Mouse (Mus musculus): ENCODE measurements around the gene Slc35f5.
A peak's percentile ranks its signal among the peaks of the same experiment; 100 is the strongest.

The Slc35f5 gene

GRCm38 (mm10) chr1:125575458-125576114, 15.2 kb downstream of the Slc35f5 start:
- no peak for DNase-seq

DNA sequence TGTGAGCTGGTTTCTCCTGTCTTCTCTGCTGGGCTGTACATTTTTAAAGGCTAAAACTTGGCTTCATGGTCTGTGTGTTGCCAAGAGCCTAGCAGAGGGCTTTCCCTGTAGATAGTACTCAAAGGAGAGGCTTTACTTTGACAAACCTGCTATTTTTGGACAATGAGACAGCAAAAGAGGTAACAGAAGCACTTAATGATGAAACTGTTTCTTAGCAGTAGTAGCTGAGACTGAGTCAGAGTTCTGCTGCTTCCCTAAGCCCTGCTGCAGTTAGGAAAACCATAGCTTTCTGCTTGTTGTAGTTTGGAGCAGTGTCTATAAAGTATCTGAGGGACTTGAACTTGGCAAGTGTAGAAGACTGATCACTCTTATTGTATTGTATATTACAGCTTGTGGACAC, 16.6 kb downstream of the Slc35f5 start:
- DNase-seq = no peak

- no peak for DNase-seq
Observed at GRCm38 (mm10) chr1:125578091-125578490, 17.7 kb downstream of the Slc35f5 start.

DNA sequence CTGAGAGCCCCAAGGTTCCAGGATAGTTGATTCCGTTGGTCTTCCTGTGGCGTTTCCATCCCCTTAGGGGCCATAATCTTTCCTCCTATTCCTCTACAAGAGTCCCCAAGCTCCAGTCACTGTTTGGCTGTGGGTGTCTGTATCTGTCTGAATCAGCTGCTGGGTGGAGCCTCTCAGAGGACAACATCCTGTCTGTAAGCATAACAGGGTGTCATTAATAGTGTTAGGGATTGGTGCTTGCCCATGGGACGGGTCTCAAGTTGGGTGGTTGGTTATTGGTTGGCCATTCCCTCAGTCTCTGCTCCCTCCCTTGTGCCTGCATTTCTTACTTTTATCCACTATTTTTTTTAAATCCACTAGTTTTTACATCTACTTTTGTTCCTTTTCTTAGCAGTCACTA, 20.7 kb downstream of the Slc35f5 start:
- no peak for DNase-seq

GRCm38 (mm10) chr1:125603620-125604019, 43.2 kb downstream of the Slc35f5 start:
- no peak for DNase-seq

DNA sequence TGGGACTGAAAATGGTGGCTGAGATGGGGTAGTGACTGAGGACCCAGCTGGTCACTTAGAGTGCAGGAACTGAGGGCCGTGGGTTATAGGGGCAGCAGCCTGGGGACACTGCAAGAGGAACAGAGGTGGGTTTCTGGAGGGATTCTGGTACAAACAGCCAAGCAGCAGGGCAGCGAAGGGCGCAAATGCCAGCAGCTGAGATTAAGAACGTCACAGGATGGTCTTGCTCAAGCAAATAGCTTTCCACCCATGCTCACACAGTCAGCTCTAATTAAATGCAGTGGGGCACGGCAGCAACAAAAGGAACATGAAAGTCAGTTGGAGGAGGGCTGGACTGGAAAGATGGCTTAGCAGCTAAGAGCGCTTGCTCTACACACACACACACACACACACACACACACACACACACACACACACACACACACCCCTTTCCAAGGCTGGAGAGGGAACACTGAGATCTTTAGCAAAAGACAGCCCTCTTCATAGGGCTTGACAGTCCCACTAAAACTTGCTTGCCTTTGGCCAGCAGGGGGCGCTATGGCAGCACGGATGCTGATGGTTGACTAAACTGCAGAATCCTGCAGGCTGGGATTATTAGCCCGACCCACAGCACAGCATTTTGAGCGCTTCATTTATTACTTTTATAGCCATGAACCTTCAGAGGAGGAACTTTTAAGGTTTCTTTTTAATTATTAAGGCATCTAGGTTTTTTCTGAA, 46.9 kb downstream of the Slc35f5 start:
- peak; percentile 84 for DNase-seq

GRCm38 (mm10) chr1:125624376-125625076, 64.1 kb downstream of the Slc35f5 start:
- DNase-seq = no peak

GRCm38 (mm10) chr1:125639501-125640253, 79.3 kb downstream of the Slc35f5 start:
- no peak for DNase-seq

DNA sequence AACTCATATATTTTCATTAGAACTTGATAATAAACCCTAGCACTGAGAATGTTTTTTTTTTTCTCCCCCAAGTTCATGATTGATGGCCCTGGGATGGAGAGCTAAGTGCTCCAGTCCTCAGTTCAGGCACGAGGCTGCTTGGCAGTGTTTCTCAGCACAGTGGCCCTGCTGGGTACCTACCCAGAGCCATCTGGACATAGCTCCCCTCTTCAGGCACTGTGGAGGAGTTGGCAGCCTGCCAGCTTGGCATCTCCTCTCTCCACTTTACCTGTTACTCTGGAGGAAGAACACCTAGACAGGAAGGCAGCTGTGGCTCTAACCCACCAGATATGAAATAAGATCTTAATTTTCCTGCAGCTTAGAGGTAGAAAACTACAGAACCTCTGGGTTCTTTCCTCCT, 83.2 kb downstream of the Slc35f5 start:
- no peak for DNase-seq

All from liver (tissue).